Mouse (Mus musculus) cerebellum, adult 18-20 months (tissue): ENCODE measurements around the gene Lman2l.

ENCODE experiments used
- DNase-seq, 2 experiments: peaks; one replicate each; pipeline ENCODE4 v3.0.0; 2021

The Lman2l gene

GRCm38 (mm10) chr1:36457388-36458014 is 12.4 kb upstream of the Lman2l start:
- no peak for DNase-seq

DNA sequence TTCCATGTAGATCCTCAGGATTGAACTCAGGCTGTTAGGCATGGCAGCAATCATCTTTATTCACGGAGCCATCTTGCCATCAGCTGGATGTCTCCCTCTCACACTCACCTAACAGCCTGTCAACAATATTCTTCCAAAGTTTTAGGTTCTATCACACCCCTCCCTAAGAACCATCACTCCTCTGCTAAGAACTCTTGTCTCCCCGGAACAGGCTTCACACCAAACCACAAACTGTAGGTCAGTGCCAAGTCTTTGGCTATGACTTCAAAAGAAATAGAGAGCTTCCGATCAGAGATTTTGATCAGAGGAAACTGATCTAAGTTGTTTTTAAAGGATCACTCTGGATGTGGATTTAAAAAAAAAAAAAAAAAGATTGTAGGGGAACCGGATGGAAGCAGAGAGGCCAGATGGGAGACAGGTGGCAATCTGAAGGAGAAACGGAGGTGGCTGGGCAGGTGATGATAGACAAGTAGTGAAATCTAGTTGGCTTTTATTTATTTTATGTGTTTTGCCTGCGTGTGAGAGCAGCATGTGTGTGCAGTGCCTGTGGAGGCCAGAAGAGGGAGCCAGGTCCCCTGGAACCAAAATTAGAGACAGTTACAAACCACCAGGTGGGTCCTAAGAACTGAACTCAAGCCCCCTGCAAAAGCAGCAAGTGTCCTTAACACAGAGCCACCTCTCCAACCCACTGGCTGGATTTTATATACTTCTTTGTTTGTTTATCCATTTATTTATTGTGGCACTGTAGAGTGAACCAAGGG is 9.2 kb upstream of the Lman2l start:
- DNase-seq: no peak

DNA sequence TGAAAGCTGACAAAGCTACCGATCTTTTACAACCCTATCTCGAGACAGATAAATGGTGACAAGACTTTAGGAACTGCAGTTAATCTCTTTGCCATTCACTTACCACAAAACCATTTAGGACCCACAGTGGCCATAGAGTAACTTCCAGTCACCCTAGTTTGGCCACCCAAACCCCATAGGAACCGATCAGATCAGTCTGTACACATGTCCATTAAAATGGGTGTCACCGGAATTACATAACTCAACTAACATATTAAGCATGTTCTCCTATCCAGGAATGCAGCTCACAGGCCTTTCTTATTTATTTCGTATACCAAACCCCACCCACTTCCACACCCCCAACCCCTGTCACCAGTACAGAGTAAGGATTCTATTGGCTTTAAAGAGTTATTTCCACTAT is 1.8 kb upstream of the Lman2l start:
- no peak for DNase-seq

DNA sequence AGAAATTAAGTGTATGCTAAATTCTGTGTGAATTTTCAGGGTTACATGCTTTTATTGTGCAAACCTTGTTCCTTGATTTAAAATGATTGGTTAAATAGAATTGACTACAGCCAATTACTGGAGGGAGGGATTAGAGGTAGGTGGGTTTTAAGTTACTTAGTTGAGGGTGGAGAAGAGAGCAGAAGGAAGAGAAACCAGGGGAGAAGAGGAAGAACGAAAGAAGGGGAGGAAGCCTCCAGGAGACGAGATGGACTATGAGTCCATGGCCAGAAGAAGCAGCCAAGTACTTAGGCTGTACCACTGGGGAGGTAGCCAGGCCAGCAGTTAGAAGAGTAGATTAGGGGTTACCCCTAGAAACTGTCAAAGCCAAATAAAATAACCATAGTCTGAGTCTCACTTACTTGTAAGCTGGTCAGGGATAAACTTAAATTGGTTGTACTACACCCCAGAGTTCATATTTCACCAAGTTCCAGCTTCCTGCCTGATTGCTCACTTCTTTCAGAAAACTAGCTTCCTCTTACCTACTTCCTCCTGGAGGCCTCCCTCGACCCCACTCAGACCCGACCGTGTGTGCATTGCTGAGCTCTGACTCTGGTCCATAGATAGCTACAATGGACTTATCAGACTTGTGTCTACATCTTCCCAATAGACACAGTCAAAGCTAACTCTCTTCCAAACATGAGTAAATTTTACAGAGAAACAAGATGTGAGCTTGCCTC is 1.2 kb upstream of the Lman2l start:
- no peak for DNase-seq

DNA sequence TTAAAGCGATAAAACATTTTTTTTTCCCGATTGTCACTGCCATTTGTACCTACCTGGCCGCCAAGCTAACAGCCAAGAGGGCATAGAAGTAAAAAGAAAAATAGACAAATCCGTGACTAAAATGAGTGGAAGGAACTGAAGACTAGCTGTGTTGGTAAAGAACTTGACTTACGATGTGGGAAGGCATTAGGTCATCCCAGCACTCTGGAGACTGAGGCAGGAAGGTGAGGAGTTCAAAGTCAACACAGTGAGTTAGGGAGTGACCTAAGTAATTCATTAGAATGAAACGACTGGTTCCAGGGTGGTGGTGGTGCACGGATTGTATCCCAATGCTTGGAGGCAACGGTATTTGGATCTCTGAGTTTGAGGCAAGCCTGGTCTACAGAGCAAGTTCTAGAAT is 437 bp upstream of the Lman2l start:
- no peak for DNase-seq

DNA sequence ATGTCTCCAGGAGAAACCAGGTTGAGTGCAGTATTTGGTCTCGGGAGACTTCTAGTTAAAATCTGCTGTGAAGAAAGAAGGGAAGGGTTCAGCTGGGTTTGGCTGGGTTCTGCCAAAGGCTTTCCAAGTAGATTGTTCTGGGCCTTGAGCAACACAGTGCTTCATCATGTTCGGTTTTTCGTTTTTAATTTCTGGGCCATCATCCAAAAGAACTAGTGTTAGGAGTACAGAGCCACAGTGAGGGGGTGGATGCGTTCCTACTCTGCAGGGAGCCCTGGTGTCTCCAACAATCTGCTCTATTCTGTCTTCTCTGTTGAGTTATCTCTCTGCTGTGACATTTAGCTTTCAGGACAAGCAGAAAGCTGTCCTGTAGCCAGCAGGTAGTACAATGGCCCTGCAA is 4.0 kb downstream of the Lman2l start:
- peak; percentile 64 to 72 for DNase-seq

DNA sequence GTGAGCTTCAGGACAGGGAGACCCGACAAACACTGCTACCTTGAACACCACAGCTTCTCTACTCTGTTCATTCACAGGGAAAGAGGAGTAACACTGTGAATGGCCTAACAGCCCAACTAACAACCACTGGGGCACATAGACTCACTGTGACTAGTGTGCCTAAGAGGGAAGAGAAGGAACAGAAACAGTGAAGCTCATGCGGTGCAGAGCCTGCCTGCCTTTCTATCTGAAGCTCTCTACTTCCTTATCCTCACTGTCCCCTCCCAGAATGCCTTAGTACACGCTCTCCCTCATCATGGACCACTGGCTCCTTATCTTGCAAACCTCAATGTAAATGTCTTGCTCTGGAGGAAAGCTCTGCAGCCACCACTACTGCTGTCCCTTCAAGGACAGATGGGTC is 7.8 kb downstream of the Lman2l start:
- DNase-seq: no peak

DNA sequence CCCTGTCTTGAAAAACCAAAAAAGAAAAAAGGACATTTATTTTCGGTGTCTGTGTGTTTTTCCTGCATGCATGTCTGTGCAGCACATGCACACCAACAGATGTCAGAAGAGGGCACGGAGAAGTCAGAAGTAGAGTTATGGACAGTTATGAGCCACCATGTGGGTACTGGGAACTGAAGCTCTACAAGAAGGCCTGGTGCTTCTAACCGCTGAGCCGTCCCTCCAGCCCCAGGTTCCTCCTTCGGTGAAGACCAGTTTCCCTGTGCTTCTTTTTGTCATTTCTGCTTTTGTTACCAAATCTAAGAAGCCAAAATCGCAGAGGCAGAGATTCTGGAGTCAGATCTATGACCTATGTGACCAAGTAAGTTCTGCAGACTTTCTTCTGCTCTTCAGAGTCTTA is 8.6 kb downstream of the Lman2l start:
- DNase-seq: no peak

- DNase-seq: no peak
Measured at GRCm38 (mm10) chr1:36435071-36435470, 10.0 kb downstream of the Lman2l start.

DNA sequence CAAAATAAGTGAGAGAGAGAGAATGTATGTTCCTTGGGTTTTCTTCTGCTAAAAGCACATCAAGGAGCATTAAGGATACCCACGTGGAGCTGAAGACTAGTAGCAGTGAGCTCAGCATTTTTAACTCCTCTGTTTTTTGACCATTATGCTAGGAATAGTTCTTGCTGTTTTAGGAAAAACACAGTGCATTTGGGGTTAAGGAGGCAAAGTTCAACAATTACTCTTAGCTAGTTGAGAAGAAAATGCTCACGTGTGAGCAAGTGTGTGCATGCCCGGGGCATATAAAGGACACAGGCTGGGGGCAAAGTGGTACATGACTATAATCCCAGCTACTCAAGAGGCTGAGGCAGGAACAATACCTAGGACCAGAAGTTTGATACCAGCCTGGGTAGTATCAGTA is 11.5 kb downstream of the Lman2l start:
- DNase-seq: no peak

DNA sequence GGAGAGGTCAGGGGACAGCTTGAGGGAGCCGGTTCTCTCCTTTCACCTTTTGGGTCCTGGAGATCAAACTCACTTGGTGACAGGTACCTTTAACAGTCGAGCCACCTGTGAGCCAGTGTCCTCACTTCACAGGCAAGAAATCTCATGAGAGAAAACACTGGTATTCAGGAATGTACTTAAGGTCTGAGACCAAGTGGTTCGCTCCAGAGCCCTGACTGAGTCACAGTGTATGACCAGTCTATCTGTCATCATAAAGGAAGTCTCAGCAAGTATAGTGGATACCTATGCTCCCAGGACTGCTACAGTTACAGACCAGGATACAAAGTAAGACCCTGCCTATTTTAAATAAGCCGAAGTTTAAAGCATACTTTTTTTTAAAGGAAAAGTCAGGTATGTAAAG is 12.1 kb downstream of the Lman2l start:
- no peak for DNase-seq

DNA sequence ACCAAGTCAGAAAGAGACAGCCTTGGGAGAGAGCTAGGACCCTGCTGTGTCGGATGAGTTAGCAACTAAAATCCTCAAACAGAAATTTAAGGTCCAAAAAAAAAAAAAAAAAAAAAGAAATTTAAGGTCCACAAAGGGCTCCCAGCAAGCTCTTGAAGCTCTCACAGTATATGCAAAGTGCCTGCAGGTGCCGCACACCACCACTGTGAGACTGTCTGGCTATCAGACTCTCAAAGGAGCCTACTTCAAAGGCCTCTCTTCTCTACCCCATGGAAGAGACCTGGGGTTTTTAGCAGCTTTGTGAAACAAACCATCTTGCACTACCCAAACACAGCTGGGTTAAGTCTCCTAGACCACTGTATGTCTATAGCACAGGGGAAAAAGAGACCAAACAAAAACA is 15.6 kb downstream of the Lman2l start:
- DNase-seq: no peak

GRCm38 (mm10) chr1:36404531-36404930 is 40.5 kb downstream of the Lman2l start:
- DNase-seq: no peak

- no peak for DNase-seq
Measured at GRCm38 (mm10) chr1:36401509-36401908, 43.6 kb downstream of the Lman2l start.

DNA sequence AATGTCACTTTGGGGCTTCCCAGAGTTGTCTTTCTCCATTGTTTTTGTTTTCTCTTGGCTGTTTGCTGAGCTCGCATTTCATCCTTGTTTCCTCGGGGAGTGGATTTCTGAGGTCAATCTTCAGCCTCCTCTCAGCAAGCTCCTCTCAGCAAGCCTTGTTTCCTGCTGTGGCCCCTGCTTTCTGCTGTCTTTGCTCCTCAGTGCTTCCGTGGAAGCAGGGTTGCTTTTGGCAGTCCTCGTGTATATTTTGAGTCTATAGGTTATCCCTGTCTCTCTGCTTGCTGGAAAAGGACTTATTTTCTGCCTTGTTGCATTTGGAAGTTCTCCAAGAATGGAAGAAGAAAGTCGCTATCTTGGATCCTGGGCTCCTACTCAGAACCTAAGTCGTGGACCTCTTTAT is 48.0 kb downstream of the Lman2l start:
- no peak for DNase-seq

DNA sequence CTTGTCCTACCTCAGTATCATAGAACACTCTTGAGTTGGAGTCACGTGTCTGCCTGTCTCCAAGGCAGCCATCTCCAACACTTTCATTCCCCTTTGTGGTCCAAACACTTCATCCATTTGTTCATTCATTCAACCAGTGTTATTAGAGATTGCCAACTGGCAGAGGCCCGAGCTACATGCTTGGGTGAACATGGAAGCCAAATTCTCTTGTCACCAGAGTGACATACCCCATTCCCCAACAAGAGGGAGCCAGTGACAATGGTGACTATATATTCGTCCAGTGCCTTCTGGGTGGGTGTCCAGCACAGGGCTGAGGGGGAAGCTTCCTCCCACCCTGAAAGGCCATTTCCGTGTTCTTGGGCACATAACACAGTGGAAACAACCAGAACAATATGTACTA is 65.5 kb downstream of the Lman2l start:
- DNase-seq: no peak

- no peak for DNase-seq
Measured at GRCm38 (mm10) chr1:36378880-36379279, 66.2 kb downstream of the Lman2l start.

GRCm38 (mm10) chr1:36371934-36372845 is 72.9 kb downstream of the Lman2l start, which contains the start of gene Fer1l5:
TSS of gene Fer1l5 (plus strand) at chr1:36372291.
- no peak for DNase-seq

DNA sequence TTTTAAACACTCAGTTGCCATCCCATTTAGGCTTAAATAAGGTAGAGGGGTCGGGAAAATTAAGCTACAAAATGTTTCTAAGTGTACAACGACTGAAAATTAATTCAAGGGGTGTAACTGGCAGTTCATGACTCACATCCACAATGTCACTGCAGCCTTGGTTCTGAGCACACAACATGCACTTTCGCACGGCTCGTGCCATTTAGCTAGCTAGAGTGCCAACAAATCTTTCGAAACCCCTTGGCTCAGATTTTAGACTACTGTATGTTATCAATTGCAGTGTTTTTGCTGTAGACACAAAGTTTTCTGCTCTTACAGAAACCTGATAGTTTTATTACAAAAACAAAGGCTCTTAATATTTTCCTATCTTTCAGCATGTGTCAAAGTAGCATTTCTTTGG is 74.2 kb downstream of the Lman2l start:
- no peak for DNase-seq
